Mouse (Mus musculus) splenic B cell, adult 2 months (primary cell): Measurements from ENCODE around the gene Gm5615.

ENCODE experiments used
- DNase-seq: peaks from one replicate; pipeline ENCODE4 v3.0.0-alpha.2; 2011; ENCODE audit warnings: low read depth, low spot score
- H3K27me3 ChIP-seq: 2 replicates; pipeline ENCODE4 v1.6.1; 2012; ENCODE audit warnings: mild to moderate bottlenecking, low read length, moderate library complexity, mixed read lengths; ENCODE audit not compliant: control insufficient read depth, poor library complexity, insufficient read depth, severe bottlenecking
- H3K36me3 ChIP-seq: 2 replicates; pipeline ENCODE4 v1.6.1; 2012; ENCODE audit warnings: mild to moderate bottlenecking, low read length, moderate library complexity, mixed read lengths; ENCODE audit not compliant: control insufficient read depth, poor library complexity, insufficient read depth, severe bottlenecking

The Gm5615 gene

GRCm38 (mm10) chr9:36541863-36542262 is at the start of gene Gm5615:
Gm5615 (minus strand) TSS chr9:36541963.
- DNase-seq, result no peak
- Histone ChIP-seq H3K36me3 (no peaks in the 10 kb centered on the region), H3K27me3 (no peaks in the 10 kb centered on the region)

GRCm38 (mm10) chr9:36582535-36582934 is 40.8 kb upstream of the Gm5615 start, which contains the start of gene Gm17689:
Gm17689 (minus strand) TSS chr9:36582635.
- no peaks in the 10 kb centered on the region for H3K36me3 ChIP-seq
- no peaks in the 10 kb centered on the region for H3K27me3 ChIP-seq
- no peak for DNase-seq

GRCm38 (mm10) chr9:36504211-36504610 is 37.6 kb downstream of the Gm5615 start:
- no peaks in the 10 kb centered on the region for H3K36me3 ChIP-seq
- DNase-seq, result no peak
- no peaks in the 10 kb centered on the region for H3K27me3 ChIP-seq

GRCm38 (mm10) chr9:36495824-36496223 is 45.9 kb downstream of the Gm5615 start:
- H3K36me3 ChIP-seq, result no peaks in the 10 kb centered on the region
- H3K27me3 ChIP-seq, result no peaks in the 10 kb centered on the region

GRCm38 (mm10) chr9:36494501-36495220 is 47.1 kb downstream of the Gm5615 start:
- DNase-seq, result no peak
- Histone ChIP-seq H3K36me3 (no peaks in the 10 kb centered on the region), H3K27me3 (no peaks in the 10 kb centered on the region)

More at GRCm38 (mm10) chr9:36495824-36496223, 45.9 kb downstream of the Gm5615 start:
- DNase-seq, result no peak
